Mouse (Mus musculus): ENCODE results near the gene Usf2. TPM values are rescaled to one million over a fixed set of nuclear protein-coding genes. Genes with fewer than 3 reads are reported as not detected.

Gene Usf2
- polyA plus RNA-seq, 2 experiments: 24.0 to 169 TPM

GRCm38 (mm10) chr7:30973251-30973500, 16.6 kb upstream of the Usf2 start, which contains the start of gene Lsr:
TSS of gene Lsr (minus strand) at chr7:30973464.
- TF ChIP-seq POLR2A (IDR thresholded peaks at IDR 0.05; ENCODE audit: borderline replicate concordance, extremely low read depth, insufficient read depth, insufficient read length): no peak
- Histone ChIP-seq H3K4me1 (ENCODE audit: control insufficient read depth, insufficient read depth, low read length) (peaks cover 7% of the 10 kb centered on the region; the same call in 1 of the 2 replicates), H3K27me3 (ENCODE audit: control insufficient read depth, insufficient read depth, low read length) (peaks cover 11% of the 10 kb centered on the region), H3K9ac (ENCODE audit: low read depth, low read length, severe bottlenecking) (peak within 1 kb of the TSS; percentile 41), H3K36me3 (ENCODE audit: control insufficient read depth, insufficient read depth, low read length) (no peaks in the 10 kb centered on the region), H3K4me3 (replicated peaks; ENCODE audit: low read length) (peak within 1 kb of the TSS; percentile 45), H3K27ac (replicated peaks; ENCODE audit: low read depth, low read length) (no peak within 1 kb of the TSS), H3K4me2 (replicated peaks; ENCODE audit: low read depth, low read length, severe bottlenecking) (peak within 1 kb of the TSS; percentile 58), H3K9me3 (ENCODE audit: control insufficient read depth, low read length) (no peaks in the 10 kb centered on the region)
- WGBS: under 1% methylated on average over 18 of the region's 19 CpGs
- DNase-seq (ENCODE audit: low spot score): no peak
- ATAC-seq (ENCODE audit: low FRiP score, low read depth): peak; percentile 70; the same call in 1 of the 2 replicates

DNA sequence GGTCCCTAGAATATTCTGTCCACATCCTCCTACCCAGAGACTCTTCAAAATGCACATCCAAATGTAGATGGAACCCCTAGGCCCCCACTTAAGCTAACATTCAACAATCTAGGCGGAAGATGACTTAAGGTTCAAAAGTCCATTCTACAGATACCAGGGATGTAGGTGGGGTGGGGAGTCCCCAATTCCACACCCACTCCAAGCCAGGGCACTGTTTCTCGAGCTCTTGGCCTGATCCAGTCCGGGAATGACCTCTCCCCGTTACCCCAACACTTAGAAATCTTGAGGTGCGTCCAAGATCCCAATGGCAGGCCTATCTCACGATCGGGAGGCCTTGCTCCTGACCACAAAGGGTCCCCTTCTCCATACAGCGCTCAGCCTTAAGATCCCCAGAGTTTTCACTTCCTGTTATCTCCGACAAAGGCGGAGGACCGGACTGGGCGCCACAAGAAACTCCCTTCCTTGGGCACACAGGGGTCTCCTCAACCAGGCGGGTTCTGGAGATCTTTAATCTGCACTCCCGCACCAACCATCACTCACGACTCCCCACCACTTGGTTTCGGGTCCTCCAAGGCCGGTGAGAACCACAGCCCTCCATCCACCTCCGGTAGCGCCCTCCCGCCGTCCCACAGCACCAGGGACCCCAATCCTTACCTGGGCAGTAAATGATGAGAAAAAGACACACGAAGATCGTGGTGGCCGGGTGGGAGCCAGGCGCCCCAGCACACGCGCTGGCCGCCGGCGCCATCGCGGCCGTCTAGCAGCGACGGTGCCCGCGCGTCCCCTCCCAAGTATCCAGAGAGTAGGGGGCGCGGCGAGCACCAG, 16.0 kb upstream of the Usf2 start:
- peak overlapping the region; percentile 58 for H3K4me2 ChIP-seq (replicated peaks; ENCODE audit: low read depth, low read length, severe bottlenecking)
- peak overlapping the region; percentile 41 for H3K9ac ChIP-seq (ENCODE audit: low read depth, low read length, severe bottlenecking)
- ATAC-seq (ENCODE audit: low FRiP score, low read depth) (no peak), DNase-seq (ENCODE audit: low spot score) (no peak)
- peaks cover 7% of the 10 kb centered on the region; the same call in 1 of the 2 replicates for H3K4me1 ChIP-seq (ENCODE audit: control insufficient read depth, insufficient read depth, low read length)
- WGBS: 5% methylated on average over 21 of the region's 41 CpGs
- H3K4me3 ChIP-seq (replicated peaks; ENCODE audit: low read length): peak overlapping the region; percentile 45
- 0 out of 2 replicates have a peak, but pooled peaks have one; percentile 16 for TF ChIP-seq POLR2A (IDR thresholded peaks at IDR 0.05; ENCODE audit: borderline replicate concordance, extremely low read depth, insufficient read depth, insufficient read length)
- no peak overlapping the region for H3K27ac ChIP-seq (replicated peaks; ENCODE audit: low read depth, low read length)
- H3K9me3 ChIP-seq (ENCODE audit: control insufficient read depth, low read length): no peaks in the 10 kb centered on the region
- H3K27me3 ChIP-seq (ENCODE audit: control insufficient read depth, insufficient read depth, low read length): peaks cover 11% of the 10 kb centered on the region
- no peaks in the 10 kb centered on the region for H3K36me3 ChIP-seq (ENCODE audit: control insufficient read depth, insufficient read depth, low read length)

DNA sequence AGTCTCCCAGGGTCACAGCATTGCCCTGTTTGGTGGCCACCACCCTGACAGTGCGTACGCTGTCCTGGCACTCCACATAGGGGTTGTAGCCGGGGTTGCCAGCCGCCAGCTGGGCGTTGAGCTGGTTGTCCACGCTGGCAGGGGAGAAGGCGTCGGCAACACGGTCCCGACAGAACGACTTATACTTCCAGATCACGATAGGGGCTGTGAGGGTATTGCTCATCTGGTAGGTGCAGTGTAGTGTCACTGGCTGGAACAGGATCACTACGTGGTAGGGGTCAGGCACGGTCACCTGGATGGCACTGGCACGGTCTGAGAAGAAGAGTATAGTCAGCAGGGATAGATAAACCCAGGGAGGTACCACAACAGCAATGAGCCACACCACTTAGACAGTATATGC, 15.3 kb upstream of the Usf2 start:
- ATAC-seq (ENCODE audit: low FRiP score, low read depth): no peak
- Histone ChIP-seq H3K27me3 (ENCODE audit: control insufficient read depth, insufficient read depth, low read length) (peaks cover 11% of the 10 kb centered on the region), H3K36me3 (ENCODE audit: control insufficient read depth, insufficient read depth, low read length) (no peaks in the 10 kb centered on the region), H3K4me1 (ENCODE audit: control insufficient read depth, insufficient read depth, low read length) (peaks cover 7% of the 10 kb centered on the region; the same call in 1 of the 2 replicates), H3K4me2 (replicated peaks; ENCODE audit: low read depth, low read length, severe bottlenecking) (peak overlapping the region; percentile 58; the same call in 1 of the 2 replicates), H3K4me3 (replicated peaks; ENCODE audit: low read length) (peak overlapping the region; percentile 45; the same call in 1 of the 2 replicates), H3K27ac (replicated peaks; ENCODE audit: low read depth, low read length) (no peak overlapping the region), H3K9me3 (ENCODE audit: control insufficient read depth, low read length) (no peaks in the 10 kb centered on the region), H3K9ac (ENCODE audit: low read depth, low read length, severe bottlenecking) (no peak overlapping the region)
- no peak for DNase-seq (ENCODE audit: low spot score)
- no peak for TF ChIP-seq POLR2A (IDR thresholded peaks at IDR 0.05; ENCODE audit: borderline replicate concordance, extremely low read depth, insufficient read depth, insufficient read length)
- WGBS: 88% methylated on average over 15 of the region's 15 CpGs

DNA sequence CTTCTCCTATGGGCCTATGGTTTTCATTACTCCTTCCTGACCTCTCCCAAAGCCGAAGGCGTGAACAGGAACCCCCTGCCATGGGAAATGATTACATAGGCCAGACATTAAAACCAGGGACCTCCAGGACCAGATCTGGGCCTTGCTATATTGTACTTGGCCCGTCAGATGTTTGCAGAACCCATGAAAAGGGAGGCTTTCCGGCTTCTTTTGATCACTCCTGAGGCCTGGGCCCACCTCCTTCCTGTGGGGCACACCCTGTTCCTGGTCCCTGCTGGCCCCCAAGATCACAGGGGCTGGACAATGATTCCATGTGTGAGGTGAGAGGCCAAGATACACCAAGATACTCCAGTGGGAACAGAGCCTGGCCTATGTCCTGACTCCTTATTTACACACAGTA, 12.6 kb upstream of the Usf2 start:
- Histone ChIP-seq H3K36me3 (ENCODE audit: control insufficient read depth, insufficient read depth, low read length) (no peaks in the 10 kb centered on the region), H3K4me2 (replicated peaks; ENCODE audit: low read depth, low read length, severe bottlenecking) (no peak overlapping the region), H3K9ac (ENCODE audit: low read depth, low read length, severe bottlenecking) (no peak overlapping the region), H3K4me1 (ENCODE audit: control insufficient read depth, insufficient read depth, low read length) (peaks cover 7% of the 10 kb centered on the region; the same call in 1 of the 2 replicates), H3K27me3 (ENCODE audit: control insufficient read depth, insufficient read depth, low read length) (peaks cover 11% of the 10 kb centered on the region), H3K27ac (replicated peaks; ENCODE audit: low read depth, low read length) (no peak overlapping the region), H3K4me3 (replicated peaks; ENCODE audit: low read length) (no peak overlapping the region), H3K9me3 (ENCODE audit: control insufficient read depth, low read length) (no peaks in the 10 kb centered on the region)
- 48% methylated on average over 4 of the region's 4 CpGs for WGBS
- TF ChIP-seq POLR2A (IDR thresholded peaks at IDR 0.05; ENCODE audit: borderline replicate concordance, extremely low read depth, insufficient read depth, insufficient read length): no peak
- no peak for ATAC-seq (ENCODE audit: low FRiP score, low read depth)
- DNase-seq (ENCODE audit: low spot score): no peak

- TF ChIP-seq POLR2A (IDR thresholded peaks at IDR 0.05; ENCODE audit: borderline replicate concordance, extremely low read depth, insufficient read depth, insufficient read length): no peak
- H3K36me3 ChIP-seq (ENCODE audit: control insufficient read depth, insufficient read depth, low read length): no peaks in the 10 kb centered on the region
- peaks cover 11% of the 10 kb centered on the region for H3K27me3 ChIP-seq (ENCODE audit: control insufficient read depth, insufficient read depth, low read length)
- no peaks in the 10 kb centered on the region for H3K9me3 ChIP-seq (ENCODE audit: control insufficient read depth, low read length)
- ATAC-seq (ENCODE audit: low FRiP score, low read depth) (no peak), DNase-seq (ENCODE audit: low spot score) (no peak)
- no peak overlapping the region for H3K9ac ChIP-seq (ENCODE audit: low read depth, low read length, severe bottlenecking)
- H3K4me2 ChIP-seq (replicated peaks; ENCODE audit: low read depth, low read length, severe bottlenecking): no peak overlapping the region
- WGBS: 93% methylated on average over 8 of the region's 8 CpGs
- peaks cover 7% of the 10 kb centered on the region; the same call in 1 of the 2 replicates for H3K4me1 ChIP-seq (ENCODE audit: control insufficient read depth, insufficient read depth, low read length)
- no peak overlapping the region for H3K4me3 ChIP-seq (replicated peaks; ENCODE audit: low read length)
- H3K27ac ChIP-seq (replicated peaks; ENCODE audit: low read depth, low read length): no peak overlapping the region
These were observed 12.0 kb upstream of the Usf2 start for GRCm38 (mm10) chr7:30968611-30969010.

Measured in limb, embryonic 14.5 days (tissue).